Mouse (Mus musculus) sigmoid colon, adult 10 weeks (tissue): ENCODE results near the gene Ubr7. TPM values are rescaled to one million over a fixed set of nuclear protein-coding genes. Genes with fewer than 3 reads are reported as not detected.

Source experiments
- polyA plus RNA-seq: library from polyadenylated mRNA; stranded (reverse); fragments of 350-450 nt; fragmentation: Illumina TruSeq; extraction: RNeasy Lipid Tissue Mini Kit (QIAGEN cat#74804); gene quantifications from one replicate; pipeline ENCODE4 v1.2.3, GENCODE M21; 2014; ENCODE audit warnings: low read depth, low replicate concordance

The Ubr7 gene
- polyA plus RNA-seq, result 22.5 TPM

GRCm38 (mm10) chr12:102757689-102758402 lies at the start of gene Ubr7, which contains the start of the genes Gm28051 and Gon7:
Gene Ubr7, plus strand, starts transcription at chr12:102757967.
Gene Gm28051, minus strand, starts transcription at chr12:102757765.
Gene Gon7, minus strand, starts transcription at chr12:102757803.

DNA sequence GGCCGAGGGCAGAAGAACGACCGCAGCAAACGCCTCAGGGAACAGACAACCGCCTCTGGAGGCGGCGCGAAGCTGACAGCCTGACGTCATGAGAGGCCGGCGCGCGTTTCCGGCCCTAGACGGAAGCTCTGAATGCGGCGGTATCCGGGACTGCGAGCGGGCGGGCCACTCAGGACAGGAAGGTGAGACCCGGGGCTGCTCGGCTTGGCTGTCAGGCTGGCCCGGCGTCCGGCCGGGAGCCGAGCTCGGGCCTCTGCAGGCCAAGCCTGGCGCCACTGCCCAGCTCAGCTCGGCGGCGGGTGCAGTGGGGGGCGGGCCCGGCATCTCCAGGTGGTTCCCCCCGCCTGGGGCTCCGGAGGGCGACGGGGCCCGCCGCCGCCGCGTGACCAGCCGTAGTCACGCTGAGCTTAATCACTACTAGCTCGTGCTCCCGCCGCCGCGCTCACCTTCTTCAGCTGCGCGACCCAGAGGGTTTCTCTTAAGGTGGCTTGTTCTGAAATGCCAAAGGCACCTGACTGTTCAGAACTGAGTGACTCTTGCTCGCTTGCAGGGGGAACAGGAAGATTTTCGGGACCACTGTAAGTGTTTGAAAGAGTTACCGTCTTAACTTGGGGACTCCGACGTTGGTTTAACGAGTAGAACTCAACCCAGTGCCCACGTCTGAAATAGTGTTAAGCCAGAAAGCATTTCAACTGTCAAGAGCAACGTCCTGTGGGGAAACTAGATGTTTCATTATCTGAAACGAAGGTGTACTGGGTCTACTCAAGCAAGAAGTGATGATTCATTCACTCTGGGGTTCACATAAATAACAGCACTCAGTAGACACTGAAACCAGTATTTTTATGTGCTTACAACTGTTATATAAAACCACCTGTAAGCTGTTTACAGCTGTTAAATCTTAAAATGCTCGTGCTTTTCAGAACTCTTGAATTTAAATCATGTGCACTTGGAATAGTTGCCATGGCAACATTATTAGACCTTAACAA lies 13.9 kb upstream of the Ubr7 start, which contains the start of the genes Moap1 and Tmem251:
Moap1 (minus strand) TSS at position 73 of the 986 bp plus-strand sequence.
Tmem251 (plus strand) TSS at position 174 of the 986 bp plus-strand sequence.

DNA sequence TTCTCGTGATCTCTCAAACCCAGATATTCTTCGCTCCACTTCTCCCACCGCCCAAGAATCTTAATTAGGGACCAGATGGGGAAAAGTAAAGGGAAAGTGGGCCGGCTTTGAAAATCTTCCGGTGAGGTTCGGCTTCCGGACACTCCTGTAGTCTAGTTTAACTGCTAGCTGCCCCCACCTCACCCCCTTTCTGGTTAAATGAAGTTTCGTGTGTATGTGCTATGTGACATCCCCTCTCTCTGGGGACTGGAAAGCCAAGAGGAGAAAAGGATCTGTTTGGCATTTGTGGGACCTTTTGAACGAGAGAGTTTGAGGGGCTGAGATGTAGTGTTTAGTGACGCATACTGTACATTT lies 613 bp downstream of the Ubr7 start, which contains the start of gene Gm20604:
Gm20604 (minus strand) TSS at position 270 of the 354 bp plus-strand sequence.

Other genes with a start within 250 kb of the Ubr7 start
- gene Chga, start 203.0 kb upstream of the Ubr7 start, polyA plus RNA-seq, result 5.6 TPM
- gene Itpk1, start 53.0 kb upstream of the Ubr7 start, polyA plus RNA-seq, result 2.8 TPM
- 2.5 TPM for gene Moap1, start 14.3 kb upstream of the Ubr7 start, polyA plus RNA-seq
- gene Tmem251, start 14.2 kb upstream of the Ubr7 start, polyA plus RNA-seq, result 13.3 TPM
- gene Gm28051, start 202 bp upstream of the Ubr7 start, polyA plus RNA-seq, result not detected
- 15.3 TPM for gene Gon7, start 164 bp upstream of the Ubr7 start, polyA plus RNA-seq
- 17.4 TPM for gene Gm20604, start 705 bp downstream of the Ubr7 start, polyA plus RNA-seq
- 65.2 TPM for gene Btbd7, start 120.5 kb downstream of the Ubr7 start, polyA plus RNA-seq
- gene Cox8c, start 141.3 kb downstream of the Ubr7 start, polyA plus RNA-seq, result not detected
- 0.47 TPM for gene Unc79, start 190.9 kb downstream of the Ubr7 start, polyA plus RNA-seq